In genomic region chr10:121033128-121033791, GRCm38 (mm10) we compare ENCODE assay signal across 8 mouse cellular contexts. TPM values are rescaled to one million over a fixed set of nuclear protein-coding genes. Genes with fewer than 3 reads are reported as not detected.
DNase-seq lines count a peak whose midpoint lies in the region; ATAC-seq and TF ChIP-seq lines count a peak whose summit lies in the region.

No protein-coding gene starts in this region.

- no peak for TF ChIP-seq CTCF in bone marrow macrophage, adult 2 months (IDR thresholded peaks at IDR 0.05; ENCODE audit: low read depth, low read length)

- peaks cover 2% of the 10 kb centered on the region; the same call in 1 of the 2 replicates for H3K4me1 ChIP-seq in bone marrow macrophage, adult 2 months (ENCODE audit: control insufficient read depth, insufficient read depth, low read length)
- H3K4me1 ChIP-seq in heart, embryonic 15.5 days (replicated peaks) = peaks cover 9% of the 10 kb centered on the region
- H3K4me1 ChIP-seq in neural tube, embryonic 14.5 days (ENCODE audit: control insufficient read depth, insufficient read depth, low read length) = 0 out of 2 replicates have a peak, but pooled peaks cover 8% of the 10 kb centered on the region

- no peaks in the 10 kb centered on the region for H3K36me3 ChIP-seq in heart, embryonic 15.5 days
- no peaks in the 10 kb centered on the region for H3K36me3 ChIP-seq in neural tube, embryonic 14.5 days (ENCODE audit: control insufficient read depth, insufficient read depth, low read length)

- no peaks in the 10 kb centered on the region for H3K9me3 ChIP-seq in heart, embryonic 15.5 days (replicated peaks)
- H3K9me3 ChIP-seq in neural tube, embryonic 14.5 days (ENCODE audit: control insufficient read depth, low read length) = no peaks in the 10 kb centered on the region

- peak overlapping the region; percentile 67 for H3K4me3 ChIP-seq in bone marrow macrophage, adult 2 months (ENCODE audit: insufficient read depth, low read length)
- peak overlapping the region; percentile 66 for H3K4me3 ChIP-seq in heart, embryonic 15.5 days
- peak overlapping the region; percentile 49 for H3K4me3 ChIP-seq in neural tube, embryonic 14.5 days (ENCODE audit: low read depth, low read length)

- peak overlapping the region; percentile 98 for H3K4me2 ChIP-seq in heart, embryonic 15.5 days
- peak overlapping the region; percentile 92 for H3K4me2 ChIP-seq in neural tube, embryonic 14.5 days (ENCODE audit: low read depth, low read length)

- no peak for TF ChIP-seq POLR2A in bone marrow macrophage, adult 2 months (IDR thresholded peaks at IDR 0.05; ENCODE audit: borderline replicate concordance, low read depth, low read length)

- no peak overlapping the region for H3K27ac ChIP-seq in bone marrow macrophage, adult 2 months (ENCODE audit: insufficient read depth, low read depth, low read length)
- peak overlapping the region; percentile 16 for H3K27ac ChIP-seq in heart, embryonic 15.5 days
- no peak overlapping the region for H3K27ac ChIP-seq in neural tube, embryonic 14.5 days (ENCODE audit: low read depth, low read length)

- WGBS in heart, embryonic 15.5 days = under 1% methylated on average over 25 of the region's 25 CpGs
- WGBS in neural tube, embryonic 14.5 days = under 1% methylated on average over 25 of the region's 25 CpGs

- H3K27me3 ChIP-seq in heart, embryonic 15.5 days = peaks cover 4% of the 10 kb centered on the region; the same call in 1 of the 2 replicates
- H3K27me3 ChIP-seq in neural tube, embryonic 14.5 days (ENCODE audit: control insufficient read depth, insufficient read depth, low read length) = peaks cover 7% of the 10 kb centered on the region; the same call in 1 of the 2 replicates

- peak overlapping the region; percentile 67 for H3K9ac ChIP-seq in heart, embryonic 15.5 days
- peak overlapping the region; percentile 42; the same call in 1 of the 2 replicates for H3K9ac ChIP-seq in neural tube, embryonic 14.5 days (replicated peaks; ENCODE audit: low read depth, low read length)

- ATAC-seq in CD4-positive, CD25-positive, alpha-beta regulatory T cell, adult 4 months = peak; percentile 69
- peak; percentile 79 for ATAC-seq in heart, embryonic 15.5 days (replicated peaks; ENCODE audit: insufficient number of reproducible peaks, insufficient read depth, low FRiP score, low read depth)
- peak; percentile 82 for ATAC-seq in neural tube, embryonic 14.5 days (ENCODE audit: low read depth)

- peak; percentile 56 for DNase-seq in fibroblast of lung, adult 2 months (ENCODE audit: low read depth)
- DNase-seq in kidney, postnatal 14 days = peak; percentile 87
- peak; percentile 74 to 83 for DNase-seq in lung, adult 18-20 months
- DNase-seq in testis, postnatal 10 days (ENCODE audit: low spot score) = peak; percentile 82

RNA-seq across cellular contexts. Expression of gene Wif1, which starts 0.5 kb away (rescaled TPM):
- polyA plus RNA-seq in CD4-positive, CD25-positive, alpha-beta regulatory T cell, adult 4 months (2017; shearing (Covaris generic)) = not detected
- polyA plus RNA-seq in bone marrow macrophage, adult 2 months (2012; ENCODE audit: insufficient read depth, insufficient read length, missing spikeins) = not detected in 2 replicates
- polyA plus RNA-seq in heart, embryonic 15.5 days (2015; fragmentation: Nextera tagmentation; extraction: Ambion mirVana) = 16.8 and 25.1 TPM in 2 replicates
- polyA plus RNA-seq in neural tube, embryonic 14.5 days (2014; fragmentation: Nextera tagmentation; extraction: Ambion mirVana) = 3.9 and 5.2 TPM in 2 replicates

RNA-seq across cellular contexts. Expression of gene Lemd3, which starts 54.1 kb away (rescaled TPM):
- polyA plus RNA-seq in CD4-positive, CD25-positive, alpha-beta regulatory T cell, adult 4 months (2017; shearing (Covaris generic)) = 1 to 10 TPM; 3.6 to 7.2 TPM
- polyA plus RNA-seq in bone marrow macrophage, adult 2 months (2012; ENCODE audit: insufficient read depth, insufficient read length, missing spikeins) = 10.8 and 11.0 TPM in 2 replicates
- 1.8 and 2.2 TPM in 2 replicates for polyA plus RNA-seq in heart, embryonic 15.5 days (2015; fragmentation: Nextera tagmentation; extraction: Ambion mirVana)
- 6.0 and 6.5 TPM in 2 replicates for polyA plus RNA-seq in neural tube, embryonic 14.5 days (2014; fragmentation: Nextera tagmentation; extraction: Ambion mirVana)
